Mouse (Mus musculus): Measurements from ENCODE around the gene Atp5e. TPM values are rescaled to one million over a fixed set of nuclear protein-coding genes. Genes with fewer than 3 reads are reported as not detected.

Gene Atp5e
- total and polyA plus RNA-seq, 3 experiments, result 289 to 654 (median 402) TPM

DNA sequence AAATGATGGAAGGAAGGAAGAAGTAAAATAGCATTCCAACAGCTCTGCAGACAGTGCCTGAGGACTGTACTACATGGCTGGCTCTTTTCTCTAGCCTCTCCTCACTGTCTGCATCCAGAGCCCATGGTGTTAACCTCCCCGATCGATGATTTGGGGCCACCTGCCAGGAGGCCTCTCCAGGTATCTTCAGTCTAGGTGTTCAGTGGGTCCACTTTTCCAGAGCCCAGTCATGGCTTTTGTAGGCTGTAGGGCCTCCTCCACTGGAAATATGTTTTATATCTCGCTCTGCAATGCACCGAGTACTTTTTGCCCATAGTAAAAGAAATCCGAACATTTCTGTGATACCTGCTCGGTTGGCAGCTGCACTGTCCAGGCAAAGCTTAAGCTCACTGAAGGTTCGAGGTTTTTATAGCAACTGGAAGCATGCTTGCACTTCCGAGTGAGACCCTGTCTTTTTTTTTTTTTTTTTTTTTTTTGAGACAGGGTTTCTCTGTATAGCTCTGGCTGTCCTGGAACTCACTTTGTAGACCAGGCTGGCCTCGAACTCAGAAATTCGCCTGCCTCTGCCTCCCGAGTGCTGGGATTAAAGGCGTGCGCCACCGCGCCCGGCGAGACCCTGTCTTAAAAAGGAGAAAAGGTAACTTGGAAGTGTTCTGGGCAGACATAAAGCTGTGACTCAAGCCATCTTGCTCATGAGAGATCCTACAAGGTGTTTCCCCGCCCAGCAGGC, 48.7 kb downstream of the Atp5e start:
- no peak for DNase-seq

DNA sequence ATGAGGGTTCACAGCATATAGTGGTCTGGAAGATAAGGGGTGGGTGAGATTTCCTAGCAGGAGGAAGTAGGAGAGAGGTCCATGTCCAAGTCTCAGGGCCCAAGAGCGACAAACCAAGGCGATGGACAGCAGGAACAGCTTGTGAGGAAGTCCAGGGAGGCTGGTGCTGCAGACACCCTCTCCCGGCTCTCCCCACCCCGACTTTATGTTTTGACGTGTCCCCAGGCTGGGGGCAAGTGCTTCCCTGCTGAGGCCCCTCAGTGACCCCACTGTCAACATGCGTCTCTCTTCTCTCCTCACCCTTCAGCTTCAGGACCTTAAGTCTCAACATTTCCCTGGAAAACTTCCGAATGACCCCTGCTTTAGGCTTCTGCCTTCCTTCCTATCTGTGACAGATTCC, 50.8 kb downstream of the Atp5e start:
- DNase-seq, result no peak

Other genes starting within 250 kb of the Atp5e start
- 1,000 to 10,000 TPM; 2,774 to 2,898 TPM for gene Gnas, start 179.8 kb downstream of the Atp5e start, total RNA-seq (2021)
- gene Gnas, start 179.8 kb downstream of the Atp5e start, polyA plus RNA-seq (2012; rRNA removed), result 1,329 and 1,576 TPM in 2 replicates
- 1 to 10 TPM; 2.1 to 2.5 TPM for gene Gm20721, start 117.4 kb downstream of the Atp5e start, total RNA-seq (2021)
- 0.07 TPM in 1 of 2 replicates, not detected in the other for gene Gm20721, start 117.4 kb downstream of the Atp5e start, polyA plus RNA-seq (2012; rRNA removed)
- gene Nelfcd, start 48.3 kb downstream of the Atp5e start, total RNA-seq (2021), result 10 to 100 TPM; 48.8 to 58.7 TPM
- gene Nelfcd, start 48.3 kb downstream of the Atp5e start, polyA plus RNA-seq (2012; rRNA removed), result 74.1 and 81.2 TPM in 2 replicates
- 100 to 1,000 TPM; 189 to 272 TPM for gene Ctsz, start 25.1 kb downstream of the Atp5e start, total RNA-seq (2021)
- gene Ctsz, start 25.1 kb downstream of the Atp5e start, polyA plus RNA-seq (2012; rRNA removed), result 221 and 303 TPM in 2 replicates
- gene Tubb1, start 13.4 kb downstream of the Atp5e start, total RNA-seq (2021), result 1 to 10 TPM in 1 of 2 experiments, under 1 TPM in 1; 0.61 to 1.1 TPM
- gene Tubb1, start 13.4 kb downstream of the Atp5e start, polyA plus RNA-seq (2012; rRNA removed), result 0.28 and 0.66 TPM in 2 replicates
- 100 to 1,000 TPM; 120 to 137 TPM for gene Prelid3b, start 9.0 kb upstream of the Atp5e start, total RNA-seq (2021)
- 33.9 and 39.0 TPM in 2 replicates for gene Prelid3b, start 9.0 kb upstream of the Atp5e start, polyA plus RNA-seq (2012; rRNA removed)
- under 1 TPM; 0.10 to 0.12 TPM for gene Zfp831, start 179.4 kb upstream of the Atp5e start, total RNA-seq (2021)
- gene Zfp831, start 179.4 kb upstream of the Atp5e start, polyA plus RNA-seq (2012; rRNA removed), result 0.03 TPM in 2 replicates